Mouse (Mus musculus) kidney, adult 18-20 months (tissue): Measurements from ENCODE around the gene Atp8b5.
A peak's percentile ranks its signal among the peaks of the same experiment; 100 is the strongest.

Source experiments
- DNase-seq: peaks from one replicate; pipeline ENCODE4 v3.0.0; 2021

Gene Atp8b5

GRCm38 (mm10) chr4:43384541-43384940, 117.6 kb downstream of the Atp8b5 start:
- DNase-seq, result no peak

DNA sequence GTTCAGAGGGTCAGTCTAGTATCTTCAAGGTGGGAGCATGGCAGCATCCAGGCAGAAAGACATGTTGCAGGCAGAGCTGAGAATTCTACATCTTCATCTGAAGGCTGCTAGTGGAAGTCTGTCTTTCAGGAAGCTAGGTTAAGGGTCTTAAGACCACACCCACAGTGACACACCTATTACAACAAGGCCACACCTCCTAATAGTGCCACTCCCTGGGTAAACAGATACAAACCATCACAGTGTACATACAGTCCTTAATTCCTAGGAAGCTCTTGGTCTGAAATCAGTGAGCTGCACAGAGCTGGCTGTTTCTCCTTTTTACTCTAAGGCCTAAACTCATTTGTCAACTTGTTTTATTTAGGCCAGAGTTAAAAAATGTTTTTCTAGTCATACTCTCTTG, 120.0 kb downstream of the Atp8b5 start:
- no peak for DNase-seq

DNA sequence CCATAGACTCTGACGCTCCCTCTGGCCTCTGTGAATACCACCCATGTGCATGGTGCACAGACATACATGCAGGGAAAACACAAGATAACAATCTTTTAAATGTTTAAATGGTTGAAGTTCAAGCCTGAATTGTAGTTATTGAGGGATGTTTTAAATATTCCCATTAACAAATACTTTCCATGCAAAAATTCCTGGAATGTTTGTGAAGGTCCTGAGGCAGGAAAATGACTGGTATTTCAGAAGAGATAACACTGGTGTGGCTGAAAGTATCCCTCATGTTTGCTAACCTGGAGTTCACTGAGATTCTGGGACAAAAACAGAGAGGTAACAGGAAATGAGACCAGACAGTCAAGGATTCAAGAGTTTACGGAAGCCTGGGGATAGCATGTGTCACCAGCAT, 122.4 kb downstream of the Atp8b5 start:
- DNase-seq, result no peak

DNA sequence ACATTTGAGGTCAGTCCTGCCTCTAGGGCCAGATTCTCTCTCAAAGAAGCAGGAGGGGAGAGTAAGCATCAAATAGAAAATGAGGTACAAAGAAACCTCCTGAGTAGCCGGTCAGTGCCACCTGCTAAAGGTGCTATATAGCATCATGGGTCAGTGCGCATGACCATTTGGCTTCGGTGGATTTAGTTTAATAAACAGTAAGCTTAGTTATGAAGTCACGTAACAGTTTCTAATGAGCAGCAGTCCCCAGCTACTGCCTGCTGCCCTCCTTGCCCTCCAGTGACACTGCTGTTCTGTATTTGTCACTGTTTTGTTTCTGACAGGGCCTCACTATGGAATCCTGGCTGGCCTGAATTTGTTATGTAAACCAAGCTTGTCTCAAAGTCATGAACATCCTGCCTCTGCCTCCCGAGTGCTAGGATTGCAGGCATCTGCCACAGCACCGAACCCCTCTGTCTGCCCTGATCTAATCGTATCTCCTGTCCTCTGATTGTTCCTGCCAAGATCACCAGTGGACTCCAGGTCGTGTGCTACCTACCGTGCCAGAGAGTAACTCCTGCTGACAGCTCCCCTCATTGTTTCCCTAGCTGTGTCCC, 123.0 kb downstream of the Atp8b5 start:
- peak; percentile 21 for DNase-seq

DNA sequence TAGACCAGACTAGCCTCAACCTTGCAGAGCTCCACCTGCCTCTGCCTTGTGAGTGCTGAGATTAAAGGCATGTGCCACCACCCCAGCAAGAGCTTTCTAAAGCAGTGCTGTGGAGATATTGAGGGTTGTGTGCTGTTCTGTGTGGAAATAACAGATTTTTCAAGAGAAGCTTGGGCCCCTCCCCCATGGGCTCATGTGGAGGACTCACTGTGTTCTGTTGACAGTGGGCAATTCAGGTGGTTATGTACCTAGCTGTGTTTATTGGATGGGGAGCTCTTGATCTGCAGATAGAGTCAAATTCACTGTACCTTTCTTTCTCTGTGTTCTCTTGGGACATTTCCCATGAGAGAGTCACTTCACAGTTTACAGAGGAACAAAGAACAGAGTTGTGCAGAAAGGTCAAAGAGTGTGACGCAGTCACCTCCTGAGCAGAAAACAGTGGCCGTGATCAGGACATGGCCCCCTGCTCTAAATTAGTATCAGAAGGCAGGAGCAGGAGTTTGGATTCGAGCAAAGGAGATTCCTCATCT, 124.6 kb downstream of the Atp8b5 start:
- no peak for DNase-seq

DNA sequence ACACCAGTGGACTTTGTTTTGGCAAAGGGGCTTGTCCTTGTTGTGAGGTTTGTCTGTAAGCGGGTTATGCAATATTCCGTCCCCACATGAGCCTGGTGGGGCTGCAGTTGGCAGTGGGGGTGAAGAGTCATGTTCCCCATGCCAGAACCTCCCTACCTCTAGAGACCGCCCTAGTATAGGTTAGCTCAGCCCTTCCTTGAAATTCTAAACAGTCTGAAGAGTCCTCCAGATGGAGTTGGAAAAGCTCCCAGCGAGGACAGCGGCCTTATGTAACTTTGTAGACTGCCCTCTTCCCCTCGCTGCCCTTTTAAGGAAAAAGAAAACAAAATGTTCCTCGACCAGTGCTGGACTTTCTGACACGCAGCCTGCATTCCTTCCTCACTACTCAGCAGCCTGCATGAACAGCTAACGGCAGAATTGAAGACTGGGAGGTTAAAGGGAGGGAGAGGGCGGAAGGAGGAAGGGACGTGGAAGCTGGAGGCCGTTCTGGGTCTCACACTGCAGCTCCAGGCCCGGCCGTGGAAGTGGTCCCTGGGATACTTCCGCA, 127.5 kb downstream of the Atp8b5 start:
- DNase-seq, result peak; percentile 85

DNA sequence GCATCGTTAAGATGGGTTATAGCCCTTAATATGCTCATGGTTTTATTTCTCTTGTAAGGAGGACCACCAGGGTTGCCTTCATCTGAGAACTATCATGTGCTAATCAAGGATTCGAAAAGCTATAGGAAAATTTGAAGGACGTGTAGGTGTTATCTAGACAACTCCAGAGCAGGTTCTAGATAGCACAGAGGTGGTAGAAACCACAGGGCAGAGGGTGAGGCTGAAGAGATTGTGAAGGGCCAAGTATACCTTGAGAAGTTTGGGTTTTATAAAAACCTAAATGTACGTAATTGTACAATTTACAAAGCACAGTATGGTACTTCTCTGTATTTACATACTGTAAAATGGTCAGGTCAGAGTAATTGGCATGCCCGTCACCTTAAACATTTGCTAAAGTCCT, 128.2 kb downstream of the Atp8b5 start:
- no peak for DNase-seq

DNA sequence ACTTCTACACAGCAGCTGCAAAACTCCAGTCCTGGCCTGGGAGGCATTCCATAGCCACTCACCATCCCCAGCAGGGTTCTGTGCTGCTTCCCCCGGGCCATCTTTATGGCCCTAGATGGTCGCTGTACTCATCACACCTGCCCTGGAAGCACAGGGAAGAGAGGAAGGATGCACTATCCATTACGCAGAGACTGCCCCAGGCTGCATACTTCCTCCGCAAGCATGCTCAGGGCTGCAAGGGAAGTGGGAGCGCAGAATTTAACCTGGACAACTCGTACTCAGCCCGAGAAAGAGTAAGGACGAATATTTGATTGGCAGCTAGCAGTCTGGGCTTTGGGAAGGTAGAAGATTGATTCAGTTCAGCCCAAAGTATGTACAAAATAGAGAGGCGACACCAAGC, 128.9 kb downstream of the Atp8b5 start:
- no peak for DNase-seq

DNA sequence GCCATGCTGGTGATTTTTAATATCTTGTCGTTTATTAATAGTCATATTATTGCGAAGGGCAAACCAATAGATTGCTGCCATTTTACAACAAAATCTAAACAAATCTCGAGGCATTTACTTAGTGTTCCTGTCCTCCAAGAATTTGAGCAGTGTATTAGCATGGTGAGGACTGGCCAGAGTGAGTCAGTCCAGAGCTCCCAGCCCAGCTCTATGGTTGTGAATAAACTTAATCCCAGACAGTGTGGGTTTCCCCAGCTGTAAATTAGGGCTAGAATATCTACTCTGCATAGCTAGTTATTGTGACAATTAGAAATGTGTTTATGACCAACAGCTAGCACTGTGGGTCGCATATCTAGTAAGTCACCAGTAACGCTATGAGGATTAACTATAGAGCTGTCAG, 129.4 kb downstream of the Atp8b5 start:
- DNase-seq, result no peak

- no peak for DNase-seq
These were observed 131.1 kb downstream of the Atp8b5 start for GRCm38 (mm10) chr4:43398014-43398413.

- peak; percentile 66 for DNase-seq
These were observed 131.9 kb downstream of the Atp8b5 start for GRCm38 (mm10) chr4:43398829-43399331.

DNA sequence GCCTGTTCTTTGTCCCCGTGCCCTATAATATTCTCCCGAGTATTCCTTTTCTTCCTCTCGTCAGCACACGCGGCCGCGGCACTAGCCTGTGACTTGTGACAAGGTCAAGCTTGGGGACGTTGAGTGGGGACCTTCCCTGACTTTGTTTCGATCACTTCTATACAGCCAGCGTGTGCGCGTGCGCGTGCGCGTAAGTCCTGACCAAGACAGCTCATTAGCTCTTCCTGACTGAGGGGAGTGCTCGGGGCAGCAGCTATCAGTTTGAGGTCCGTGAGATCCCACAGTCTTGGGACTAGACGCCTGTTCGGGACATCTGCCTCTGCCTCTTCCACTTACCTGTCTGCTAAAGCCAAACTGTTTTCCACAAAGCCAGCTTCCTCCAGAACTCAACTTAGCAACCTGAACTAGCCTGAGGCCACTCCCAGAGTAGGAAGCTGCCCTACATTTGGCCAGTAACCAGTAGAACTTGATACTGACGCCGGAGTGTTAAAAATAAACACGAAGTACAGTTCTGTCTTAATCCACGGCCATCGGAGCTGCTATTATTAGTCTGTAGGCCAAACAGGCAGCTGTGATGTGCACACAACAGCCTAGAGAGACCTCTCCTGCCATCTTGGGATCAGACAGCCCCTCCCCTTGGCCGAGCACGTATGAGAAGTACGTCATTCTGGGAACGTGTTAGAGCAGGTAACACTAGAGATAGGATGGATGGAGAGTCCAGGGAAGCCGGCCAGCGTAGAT, 132.6 kb downstream of the Atp8b5 start:
- DNase-seq, result peak; percentile 50

DNA sequence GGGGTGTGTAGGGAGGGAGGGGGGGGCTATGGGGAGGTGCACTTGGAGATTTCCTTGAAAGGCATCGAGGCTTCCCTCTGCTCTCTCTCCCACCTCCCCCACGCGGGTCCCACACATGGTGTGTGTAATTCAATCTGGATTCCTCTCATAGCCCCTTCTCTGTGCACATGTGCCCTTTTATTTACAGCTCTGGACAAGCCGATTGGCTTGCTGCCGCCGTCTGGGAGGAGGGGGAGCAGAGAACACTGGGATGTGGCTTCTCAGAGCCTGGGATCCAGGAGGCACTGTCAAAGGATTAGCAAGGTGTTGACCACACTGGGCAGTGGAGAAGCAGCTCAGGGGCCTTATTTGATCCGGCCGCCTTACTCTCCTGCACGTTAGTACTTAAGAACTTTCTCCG, 134.0 kb downstream of the Atp8b5 start:
- no peak for DNase-seq

- DNase-seq, result no peak
These were observed 134.5 kb downstream of the Atp8b5 start for GRCm38 (mm10) chr4:43401486-43401885.

DNA sequence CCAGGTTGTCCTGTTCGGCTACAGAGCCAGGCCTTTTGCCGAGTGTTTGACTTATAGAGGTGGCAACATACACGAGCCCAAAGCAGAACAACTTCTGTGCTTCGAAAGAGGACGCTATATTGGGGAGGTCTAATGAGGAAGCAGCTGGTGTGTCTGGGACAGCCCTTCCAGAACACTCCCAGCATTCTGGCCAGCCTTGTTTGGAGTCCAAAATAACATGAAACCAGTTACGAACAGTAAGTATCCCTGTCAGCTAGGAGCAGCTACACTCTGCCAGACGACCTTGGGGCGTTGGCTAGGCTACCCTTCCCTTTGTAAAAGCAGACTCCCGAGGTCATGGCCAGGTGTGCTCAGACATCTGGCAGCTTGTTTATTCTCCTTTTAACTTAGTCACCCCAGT, 135.3 kb downstream of the Atp8b5 start:
- no peak for DNase-seq

- DNase-seq, result no peak
These were observed 137.7 kb downstream of the Atp8b5 start for GRCm38 (mm10) chr4:43404697-43405096.

DNA sequence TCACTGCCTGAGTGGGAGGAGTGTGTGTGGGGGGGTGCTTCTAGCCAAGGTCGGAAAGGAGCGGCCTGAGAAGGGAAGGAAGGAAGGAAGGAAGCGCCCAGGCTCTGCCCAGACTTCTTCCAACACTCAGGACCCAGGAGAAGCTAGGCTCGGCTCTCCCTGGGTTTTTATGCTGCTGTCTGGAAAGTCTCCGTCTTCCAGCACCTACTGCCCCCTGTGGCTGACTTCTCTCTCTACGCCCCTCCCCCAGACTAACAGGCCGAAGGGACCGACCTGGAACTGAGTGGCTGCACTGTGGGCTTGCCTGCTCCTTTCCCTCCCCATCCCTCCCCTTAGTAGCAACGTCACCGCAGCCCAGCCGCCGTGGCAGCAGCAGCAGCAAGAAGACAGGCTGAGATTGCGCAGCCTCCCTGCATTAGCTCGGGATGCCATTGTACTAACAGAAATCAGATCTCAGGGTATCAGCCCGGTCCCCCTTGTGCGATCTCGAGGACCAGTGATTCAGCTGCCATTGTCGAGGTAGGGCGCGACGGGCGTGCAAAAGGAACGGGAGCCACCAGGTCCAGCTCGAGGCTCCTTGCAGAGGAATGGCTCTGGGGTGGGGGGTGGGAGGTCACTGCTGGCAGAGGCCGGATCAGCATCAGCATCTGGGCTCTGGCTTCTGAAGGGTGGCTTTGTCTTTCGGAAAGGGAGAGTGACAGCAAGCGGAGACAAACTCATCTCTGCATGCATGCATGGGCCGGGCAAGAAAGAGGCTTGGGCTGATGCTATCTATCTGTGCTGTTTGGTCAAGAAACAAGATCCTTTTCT, 139.4 kb downstream of the Atp8b5 start:
- peak; percentile 71 for DNase-seq

DNA sequence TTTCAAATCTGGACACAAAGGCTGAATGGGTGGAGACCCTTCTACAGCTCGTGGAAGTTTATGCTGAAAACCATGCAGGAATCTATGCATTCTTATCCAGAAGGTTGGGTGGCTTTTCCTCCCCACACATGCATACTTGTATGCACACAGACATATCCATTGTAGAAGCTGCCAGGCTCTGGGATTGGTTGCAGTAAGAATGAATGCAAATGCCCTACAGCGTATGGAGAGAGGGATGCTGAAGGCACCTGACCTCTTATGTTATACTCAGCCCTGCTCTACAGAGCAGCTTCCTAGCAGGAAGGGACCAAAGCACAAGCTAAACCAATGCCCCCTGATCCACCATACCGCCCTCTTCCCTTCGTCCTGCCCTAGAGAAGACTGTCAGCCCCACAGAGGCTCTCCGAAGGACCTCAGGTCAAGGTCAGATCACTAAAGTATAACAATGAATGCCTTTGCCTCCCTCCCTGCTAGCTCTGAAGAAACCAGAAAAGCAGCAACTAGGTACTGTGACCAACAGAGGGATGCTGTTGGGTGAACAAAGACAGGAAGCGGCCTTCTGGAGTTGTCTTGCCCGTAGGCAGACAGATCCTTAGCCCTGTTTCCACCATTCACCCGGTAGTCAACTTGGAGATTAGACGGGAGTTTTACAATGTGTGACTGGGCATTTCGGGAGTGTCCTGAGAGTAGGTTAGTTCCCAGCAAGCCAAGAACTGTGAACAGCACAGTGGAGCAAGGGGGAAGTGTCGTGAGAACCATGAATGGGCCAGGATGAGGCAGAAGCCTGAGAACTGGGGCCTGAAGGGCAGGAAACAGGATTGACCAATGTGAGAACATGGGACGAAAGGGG, 140.3 kb downstream of the Atp8b5 start:
- DNase-seq, result no peak

- no peak for DNase-seq
These were observed 147.8 kb downstream of the Atp8b5 start for GRCm38 (mm10) chr4:43414761-43415160.

DNA sequence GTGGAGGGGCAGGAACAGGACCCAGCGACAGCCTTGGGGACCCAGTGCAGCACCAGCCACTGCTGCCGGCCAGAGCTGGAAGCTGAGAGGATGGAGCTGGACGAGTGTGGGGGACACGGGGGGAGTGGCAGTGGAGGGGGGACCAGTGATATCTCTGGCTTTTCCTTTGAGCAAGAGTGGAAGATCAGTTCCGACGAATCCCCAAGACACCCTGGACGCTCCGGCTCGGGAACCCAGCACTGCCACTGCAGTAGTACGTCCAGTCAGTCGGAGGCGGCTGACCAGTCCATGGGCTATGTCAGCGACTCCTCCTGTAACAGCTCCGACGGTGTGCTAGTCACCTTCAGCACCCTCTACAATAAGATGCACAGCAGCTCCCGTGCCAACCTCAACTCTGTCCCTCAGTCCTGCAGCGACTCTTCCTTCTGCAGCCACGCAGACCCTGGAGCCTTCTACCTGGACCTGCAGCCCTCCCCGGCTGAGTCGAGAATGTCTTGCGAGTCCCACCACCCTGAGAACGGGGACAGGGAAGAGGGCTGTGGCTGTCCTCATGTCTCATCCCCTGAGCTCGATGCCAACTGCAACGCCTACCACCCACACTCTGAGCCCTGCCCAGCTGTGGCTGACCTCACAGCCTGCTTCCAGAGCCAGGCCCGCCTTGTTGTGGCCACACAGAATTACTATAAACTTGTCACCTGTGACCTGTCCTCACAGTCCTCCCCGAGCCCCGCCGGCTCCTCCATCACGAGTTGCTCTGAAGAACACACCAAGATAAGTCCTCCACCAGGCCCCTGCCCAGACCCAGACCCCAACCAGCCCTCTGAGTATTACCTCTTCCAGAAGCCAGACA, 148.5 kb downstream of the Atp8b5 start:
- no peak for DNase-seq

DNA sequence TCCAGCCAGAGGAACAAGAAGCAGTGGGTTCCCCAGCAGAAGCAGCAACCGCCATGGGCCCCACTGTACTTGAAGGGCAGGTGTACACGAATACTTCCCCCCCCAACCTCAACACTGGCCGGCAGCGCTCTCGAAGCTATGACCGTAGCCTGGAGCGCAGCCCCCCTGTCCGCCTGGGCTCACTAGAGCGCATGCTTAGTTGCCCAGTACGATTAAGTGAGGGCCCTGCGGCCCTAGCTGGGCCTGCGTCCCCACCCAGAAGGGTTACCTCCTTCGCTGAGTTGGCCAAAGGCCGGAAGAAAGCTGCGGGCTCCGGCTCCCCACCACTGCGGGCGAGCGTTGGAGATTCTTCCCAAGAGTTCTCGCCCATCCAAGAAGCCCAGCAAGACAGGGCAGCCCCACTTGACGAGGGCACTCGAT, 149.1 kb downstream of the Atp8b5 start:
- no peak for DNase-seq
